ENCODE assay signal across 17 mouse cellular contexts in genomic region chr2:128333401-128334142, GRCm38 (mm10).
DNase-seq lines count a peak whose midpoint lies in the region; ATAC-seq and TF ChIP-seq lines count a peak whose summit lies in the region.
"Had no signal": no experiment of that assay in that cellular context is flagged by ENCODE, and none has a peak within 500 bp of the region (broad histone marks: within the 10 kb centered on the region; RNA-seq: fewer than 3 reads in every experiment).

No protein-coding gene starts in this region.

- no peaks in the 10 kb centered on the region for H3K36me3 ChIP-seq in heart, embryonic 16.5 days (ENCODE audit: control insufficient read depth, insufficient read depth)
- H3K36me3 ChIP-seq in testis, adult 2 months (ENCODE audit: control insufficient read depth, insufficient read depth, low read length), result no peaks in the 10 kb centered on the region
- H3K36me3 ChIP-seq in kidney, embryonic 16.5 days (ENCODE audit: insufficient read depth, low read length), result no peaks in the 10 kb centered on the region
- H3K36me3 ChIP-seq in liver, embryonic 11.5 days (ENCODE audit: control insufficient read depth, insufficient read depth, low read length), result no peaks in the 10 kb centered on the region
- H3K36me3 ChIP-seq: kidney, embryonic 15.5 days; limb, embryonic 13.5 days; midbrain, embryonic 12.5 days had no signal

- H3K27me3 ChIP-seq in heart, embryonic 16.5 days (ENCODE audit: control insufficient read depth, insufficient read depth, low read length), result no peaks in the 10 kb centered on the region
- H3K27me3 ChIP-seq in testis, adult 2 months (ENCODE audit: control insufficient read depth, insufficient read depth, low read length), result no peaks in the 10 kb centered on the region
- no peaks in the 10 kb centered on the region for H3K27me3 ChIP-seq in kidney, embryonic 16.5 days (ENCODE audit: insufficient read depth, low read length)
- H3K27me3 ChIP-seq in liver, embryonic 11.5 days (replicated peaks; ENCODE audit: control insufficient read depth, insufficient read depth, low read length), result no peaks in the 10 kb centered on the region
- H3K27me3 ChIP-seq: limb, embryonic 13.5 days; Patski had no signal

- peak overlapping the region; percentile 64 for H3K27ac ChIP-seq in heart, embryonic 16.5 days (ENCODE audit: low read length)
- H3K27ac ChIP-seq in testis, adult 2 months (ENCODE audit: control insufficient read depth, insufficient read depth, low read depth, low read length), result no peak overlapping the region
- peak overlapping the region; percentile 52 for H3K27ac ChIP-seq in bone marrow macrophage, adult 2 months (ENCODE audit: insufficient read depth, low read depth, low read length)
- H3K27ac ChIP-seq in kidney, embryonic 16.5 days (ENCODE audit: low read length), result no peak overlapping the region
- H3K27ac ChIP-seq in liver, embryonic 11.5 days (ENCODE audit: low read depth, low read length), result no peak overlapping the region
- H3K27ac ChIP-seq: kidney, embryonic 15.5 days; limb, embryonic 13.5 days; midbrain, embryonic 12.5 days had no signal

- H3K9me3 ChIP-seq in heart, embryonic 16.5 days (replicated peaks; ENCODE audit: control insufficient read depth, low read length), result no peaks in the 10 kb centered on the region
- H3K9me3 ChIP-seq in kidney, embryonic 16.5 days (ENCODE audit: low read length), result no peaks in the 10 kb centered on the region
- no peaks in the 10 kb centered on the region for H3K9me3 ChIP-seq in liver, embryonic 11.5 days (ENCODE audit: control insufficient read depth, low read length)
- H3K9me3 ChIP-seq: kidney, embryonic 15.5 days; limb, embryonic 13.5 days; midbrain, embryonic 12.5 days had no signal

- TF ChIP-seq POLR2A in testis, adult 2 months (IDR thresholded peaks at IDR 0.05; ENCODE audit: control insufficient read depth, low read depth, low read length), result no peak
- no peak for TF ChIP-seq POLR2A in bone marrow macrophage, adult 2 months (IDR thresholded peaks at IDR 0.05; ENCODE audit: borderline replicate concordance, low read depth, low read length)

- H3K4me3 ChIP-seq in heart, embryonic 16.5 days (ENCODE audit: low read length), result no peak overlapping the region
- peak overlapping the region; percentile 24 for H3K4me3 ChIP-seq in testis, adult 2 months (ENCODE audit: control insufficient read depth, low read depth, low read length)
- H3K4me3 ChIP-seq in bone marrow macrophage, adult 2 months (ENCODE audit: insufficient read depth, low read length), result no peak overlapping the region
- H3K4me3 ChIP-seq in kidney, embryonic 16.5 days (ENCODE audit: low read length), result no peak overlapping the region
- no peak overlapping the region for H3K4me3 ChIP-seq in liver, embryonic 11.5 days (ENCODE audit: low read depth, low read length)
- H3K4me3 ChIP-seq: kidney, embryonic 15.5 days; limb, embryonic 13.5 days; midbrain, embryonic 12.5 days; myocyte had no signal

- no peak; the same call in 1 of the 2 replicates for ATAC-seq in heart, embryonic 16.5 days (replicated peaks; ENCODE audit: extremely low read depth, insufficient read depth, low FRiP score)
- ATAC-seq in megakaryocyte progenitor cell, adult 5-6 weeks (replicated peaks; ENCODE audit: poor library complexity), result peak; percentile 51
- no peak for ATAC-seq in kidney, embryonic 16.5 days (ENCODE audit: low FRiP score, low TSS enrichment)
- no peak for ATAC-seq in liver, embryonic 11.5 days (replicated peaks; ENCODE audit: low FRiP score)
- ATAC-seq: Patski had no signal

- 53% methylated on average over 10 of the region's 10 CpGs for WGBS in heart, embryonic 16.5 days
- 65% methylated on average over 10 of the region's 10 CpGs for WGBS in kidney, embryonic 16.5 days
- 64% methylated on average over 10 of the region's 10 CpGs for WGBS in liver, embryonic 11.5 days

- H3K4me1 ChIP-seq in heart, embryonic 16.5 days (ENCODE audit: control insufficient read depth, insufficient read depth, low read length), result peaks cover 25% of the 10 kb centered on the region
- peaks cover 10% of the 10 kb centered on the region for H3K4me1 ChIP-seq in testis, adult 2 months (ENCODE audit: control insufficient read depth, insufficient read depth, low read length)
- H3K4me1 ChIP-seq in bone marrow macrophage, adult 2 months (ENCODE audit: control insufficient read depth, insufficient read depth, low read length), result peaks cover 49% of the 10 kb centered on the region
- H3K4me1 ChIP-seq in kidney, embryonic 16.5 days (ENCODE audit: insufficient read depth, low read length), result peaks cover 30% of the 10 kb centered on the region
- no peaks in the 10 kb centered on the region for H3K4me1 ChIP-seq in liver, embryonic 11.5 days (replicated peaks; ENCODE audit: control insufficient read depth, insufficient read depth, low read length)

- H3K9ac ChIP-seq in heart, embryonic 16.5 days (ENCODE audit: low read length), result no peak overlapping the region; the same call in 1 of the 2 replicates
- H3K9ac ChIP-seq in kidney, embryonic 16.5 days (replicated peaks; ENCODE audit: low read length), result no peak overlapping the region
- H3K9ac ChIP-seq in liver, embryonic 11.5 days (ENCODE audit: low read depth, low read length), result no peak overlapping the region
- H3K9ac ChIP-seq: kidney, embryonic 15.5 days; limb, embryonic 13.5 days; midbrain, embryonic 12.5 days had no signal

- DNase-seq in heart, postnatal 25 days (ENCODE audit: low spot score), result no peak
- no peak for DNase-seq in testis, postnatal 14 days (ENCODE audit: low spot score)
- DNase-seq in liver, embryonic 11.5 days (ENCODE audit: low spot score), result no peak
- DNase-seq: cerebellum, adult 18-20 months; heart, postnatal 36 days; lung, adult 18-20 months; thymus, postnatal 36 days had no signal

- no peak for TF ChIP-seq CTCF in testis, adult 2 months (IDR thresholded peaks at IDR 0.05; ENCODE audit: control insufficient read depth, insufficient read depth, insufficient replicate concordance, low read depth, low read length)
- TF ChIP-seq CTCF in bone marrow macrophage, adult 2 months (IDR thresholded peaks at IDR 0.05; ENCODE audit: low read depth, low read length), result no peak

- H3K4me2 ChIP-seq in heart, embryonic 16.5 days (ENCODE audit: low read depth, low read length), result no peak overlapping the region
- no peak overlapping the region for H3K4me2 ChIP-seq in kidney, embryonic 16.5 days (replicated peaks; ENCODE audit: low read depth, low read length)
- no peak overlapping the region for H3K4me2 ChIP-seq in liver, embryonic 11.5 days
- H3K4me2 ChIP-seq: kidney, embryonic 15.5 days; limb, embryonic 13.5 days; midbrain, embryonic 12.5 days had no signal

- intact Hi-C loops in heart, postnatal 25 days (cut with DNase I), result no loop called here

Comparison
In these comparisons a context has a peak if more than half of its experiments do, and no peak if none do; other contexts are left out.
1. H3K27ac ChIP-seq: peak in heart, embryonic 16.5 days (single experiment) and bone marrow macrophage, adult 2 months (single experiment); none in testis, adult 2 months (single experiment), kidney, embryonic 16.5 days (single experiment) and liver, embryonic 11.5 days (single experiment).